Mouse (Mus musculus) embryonic facial prominence, embryonic 11.5 days (tissue): ENCODE measurements around the gene 9130409I23Rik. TPM values are rescaled to one million over a fixed set of nuclear protein-coding genes. Genes with fewer than 3 reads are reported as not detected.

ENCODE experiments used
- ATAC-seq: fragments of 200-750 bp; cut with Nextera tagmentation; replicated peaks from 2 replicates; pipeline ENCODE4 v1.8.0; 2017; ENCODE audit warnings: low read depth; ENCODE audit not compliant: insufficient number of reproducible peaks, low FRiP score, low TSS enrichment
- DNase-seq: peaks from one replicate; pipeline ENCODE4 v3.0.0-alpha.2; 2015; ENCODE audit warnings: low spot score
- H3K27ac ChIP-seq: fragments of 300-500 bp; sonication (generic); replicated peaks from 2 replicates; pipeline ENCODE4 v1.5.1; 2014; ENCODE audit warnings: mild to moderate bottlenecking, low read depth, low read length, control low read depth
- H3K27me3 ChIP-seq: fragments of 300-500 bp; sonication (generic); 2 replicates; pipeline ENCODE4 v1.6.1; 2014; ENCODE audit warnings: mild to moderate bottlenecking, low read length, moderate library complexity, mixed read lengths; ENCODE audit not compliant: control insufficient read depth, insufficient read depth
- H3K36me3 ChIP-seq: fragments of 300-500 bp; sonication (generic); replicated peaks from 2 replicates; pipeline ENCODE4 v1.6.1; 2014; ENCODE audit warnings: low read depth, mild to moderate bottlenecking, low read length, moderate library complexity, mixed read lengths; ENCODE audit not compliant: control insufficient read depth, insufficient read depth
- H3K4me1 ChIP-seq: fragments of 300-500 bp; sonication (generic); 2 replicates; pipeline ENCODE4 v1.6.1; 2014; ENCODE audit warnings: low read length, mixed read lengths; ENCODE audit not compliant: control insufficient read depth, insufficient read depth
- H3K4me2 ChIP-seq: fragments of 300-500 bp; sonication (generic); 2 replicates; pipeline ENCODE4 v1.6.1; 2014; ENCODE audit warnings: low read depth, mild to moderate bottlenecking, control low read depth, low read length, moderate library complexity
- H3K4me3 ChIP-seq: fragments of 300-500 bp; sonication (generic); 2 replicates; pipeline ENCODE4 v1.5.1; 2014; ENCODE audit warnings: low read depth, low read length, control low read depth
- H3K9ac ChIP-seq: fragments of 300-500 bp; sonication (generic); replicated peaks from 2 replicates; pipeline ENCODE4 v1.6.1; 2014; ENCODE audit warnings: mild to moderate bottlenecking, control low read depth, low read length
- H3K9me3 ChIP-seq: fragments of 300-500 bp; sonication (generic); replicated peaks from 2 replicates; pipeline ENCODE4 v1.6.1; 2016; ENCODE audit warnings: mild to moderate bottlenecking, low read length, inconsistent platforms, mixed read lengths; ENCODE audit not compliant: control insufficient read depth
- WGBS: fragments of 180-500 bp; shearing (Covaris S2); extraction: QIAGEN DNeasy Blood & Tissue Kit; methylation state at CpG from one replicate; pipeline ENCODE4 v1.1.7; 2014; 5-methylcytosine and 5-hydroxymethylcytosine counted together
- polyA plus RNA-seq: library from polyadenylated mRNA; unstranded; fragments of >200 nt; fragmentation: Nextera tagmentation; extraction: Ambion mirVana; gene quantifications from 2 replicates; pipeline ENCODE4 v1.2.1, GENCODE M21; 2014

The 9130409I23Rik gene
- polyA plus RNA-seq, 1 experiment from 2014 or later = not detected

GRCm38 (mm10) chr1:181010171-181010932 is 40.7 kb upstream of the 9130409I23Rik start:
- no peak overlapping the region for H3K9ac ChIP-seq
- no peak overlapping the region for H3K4me3 ChIP-seq
- DNase-seq = no peak
- ATAC-seq = no peak
- no peaks in the 10 kb centered on the region for H3K36me3 ChIP-seq
- H3K27ac ChIP-seq = no peak overlapping the region
- no peaks in the 10 kb centered on the region for H3K27me3 ChIP-seq
- WGBS = 63% methylated on average over 4 of the region's 4 CpGs
- H3K9me3 ChIP-seq = no peaks in the 10 kb centered on the region
- no peaks in the 10 kb centered on the region for H3K4me1 ChIP-seq
- no peak overlapping the region for H3K4me2 ChIP-seq

- H3K9ac ChIP-seq = no peak overlapping the region
- H3K27me3 ChIP-seq = no peaks in the 10 kb centered on the region
- H3K27ac ChIP-seq = no peak overlapping the region
- no peaks in the 10 kb centered on the region for H3K9me3 ChIP-seq
- DNase-seq (no peak), ATAC-seq (no peak)
- no peaks in the 10 kb centered on the region for H3K4me1 ChIP-seq
- H3K4me2 ChIP-seq = no peak overlapping the region
- H3K36me3 ChIP-seq = no peaks in the 10 kb centered on the region
- WGBS = 68% methylated on average over 5 of the region's 5 CpGs
- H3K4me3 ChIP-seq = no peak overlapping the region
Observed at GRCm38 (mm10) chr1:181011601-181012000, 39.4 kb upstream of the 9130409I23Rik start.

- Histone ChIP-seq H3K36me3 (no peaks in the 10 kb centered on the region), H3K4me3 (no peak overlapping the region), H3K4me2 (no peak overlapping the region), H3K9me3 (no peaks in the 10 kb centered on the region), H3K27me3 (no peaks in the 10 kb centered on the region), H3K27ac (no peak overlapping the region), H3K4me1 (no peaks in the 10 kb centered on the region; the same call in 1 of the 2 replicates), H3K9ac (no peak overlapping the region)
- no peak for DNase-seq
- ATAC-seq = no peak
- WGBS = 75% methylated on average over 3 of the region's 3 CpGs
Observed at GRCm38 (mm10) chr1:181012416-181012815, 38.6 kb upstream of the 9130409I23Rik start.

- Histone ChIP-seq H3K9me3 (no peaks in the 10 kb centered on the region), H3K27me3 (peaks cover 2% of the 10 kb centered on the region; the same call in 1 of the 2 replicates), H3K36me3 (no peaks in the 10 kb centered on the region), H3K4me2 (no peak overlapping the region), H3K4me1 (no peaks in the 10 kb centered on the region; the same call in 1 of the 2 replicates), H3K4me3 (no peak overlapping the region), H3K27ac (no peak overlapping the region), H3K9ac (no peak overlapping the region)
- ATAC-seq (no peak), DNase-seq (no peak)
- 81% methylated on average over 6 of the region's 6 CpGs for WGBS
Observed at GRCm38 (mm10) chr1:181013446-181013845, 37.6 kb upstream of the 9130409I23Rik start.

GRCm38 (mm10) chr1:181014731-181015500 is 36.1 kb upstream of the 9130409I23Rik start:
- no peak for DNase-seq
- Histone ChIP-seq H3K4me2 (no peak overlapping the region), H3K9me3 (no peaks in the 10 kb centered on the region), H3K4me3 (no peak overlapping the region), H3K36me3 (no peaks in the 10 kb centered on the region), H3K27me3 (peaks cover 2% of the 10 kb centered on the region; the same call in 1 of the 2 replicates), H3K27ac (no peak overlapping the region), H3K4me1 (no peaks in the 10 kb centered on the region; the same call in 1 of the 2 replicates), H3K9ac (no peak overlapping the region)
- WGBS = 76% methylated on average over 6 of the region's 6 CpGs
- no peak for ATAC-seq

GRCm38 (mm10) chr1:181015558-181015957 is 35.5 kb upstream of the 9130409I23Rik start:
- H3K4me2 ChIP-seq = no peak overlapping the region; the same call in 1 of the 2 replicates
- no peaks in the 10 kb centered on the region; the same call in 1 of the 2 replicates for H3K4me1 ChIP-seq
- no peaks in the 10 kb centered on the region for H3K9me3 ChIP-seq
- H3K4me3 ChIP-seq = no peak overlapping the region
- no peak overlapping the region for H3K9ac ChIP-seq
- peaks cover 2% of the 10 kb centered on the region; the same call in 1 of the 2 replicates for H3K27me3 ChIP-seq
- DNase-seq (no peak), ATAC-seq (no peak)
- H3K36me3 ChIP-seq = no peaks in the 10 kb centered on the region
- H3K27ac ChIP-seq = no peak overlapping the region

GRCm38 (mm10) chr1:181016045-181016444 is 35.0 kb upstream of the 9130409I23Rik start:
- no peaks in the 10 kb centered on the region for H3K9me3 ChIP-seq
- no peak overlapping the region for H3K27ac ChIP-seq
- no peak overlapping the region for H3K9ac ChIP-seq
- peaks cover 2% of the 10 kb centered on the region; the same call in 1 of the 2 replicates for H3K27me3 ChIP-seq
- ATAC-seq (no peak), DNase-seq (no peak)
- no peak overlapping the region; the same call in 1 of the 2 replicates for H3K4me3 ChIP-seq
- no peaks in the 10 kb centered on the region for H3K36me3 ChIP-seq
- WGBS = 69% methylated on average over 4 of the region's 4 CpGs
- H3K4me1 ChIP-seq = no peaks in the 10 kb centered on the region; the same call in 1 of the 2 replicates
- peak overlapping the region; percentile 97; the same call in 1 of the 2 replicates for H3K4me2 ChIP-seq
